Mouse (Mus musculus) hindbrain, embryonic 16.5 days (tissue): Measurements from ENCODE around the gene Cdc42. TPM values are rescaled to one million over a fixed set of nuclear protein-coding genes. Genes with fewer than 3 reads are reported as not detected.

Experiments
- ATAC-seq: fragments of 200-750 bp; cut with Nextera tagmentation; 2 replicates; pipeline ENCODE4 v1.8.0; 2017; ENCODE audit warnings: moderate TSS enrichment, moderate library complexity
- H3K27ac ChIP-seq: fragments of 300-500 bp; sonication (generic); 2 replicates; pipeline ENCODE4 v1.5.1; 2014; ENCODE audit warnings: low read depth, mild to moderate bottlenecking, control low read depth, low read length, moderate library complexity
- H3K27me3 ChIP-seq: fragments of 300-500 bp; sonication (generic); replicated peaks from 2 replicates; pipeline ENCODE4 v1.6.1; 2014; ENCODE audit warnings: low read length; ENCODE audit not compliant: control insufficient read depth, insufficient read depth
- H3K36me3 ChIP-seq: fragments of 300-500 bp; sonication (generic); 2 replicates; pipeline ENCODE4 v1.6.1; 2014; ENCODE audit warnings: mild to moderate bottlenecking, low read length, moderate library complexity, mixed read lengths; ENCODE audit not compliant: control insufficient read depth, insufficient read depth
- H3K4me1 ChIP-seq: fragments of 300-500 bp; sonication (generic); 2 replicates; pipeline ENCODE4 v1.6.1; 2014; ENCODE audit warnings: low read depth, low read length; ENCODE audit not compliant: control insufficient read depth, insufficient read depth
- H3K4me2 ChIP-seq: fragments of 300-500 bp; sonication (generic); 2 replicates; pipeline ENCODE4 v1.6.1; 2014; ENCODE audit warnings: mild to moderate bottlenecking, low read length, control low read depth, moderate library complexity
- H3K4me3 ChIP-seq: fragments of 300-500 bp; sonication (generic); 2 replicates; pipeline ENCODE4 v1.5.1; 2014; ENCODE audit warnings: mild to moderate bottlenecking, low read length, control low read depth, moderate library complexity
- H3K9ac ChIP-seq: fragments of 300-500 bp; sonication (generic); 2 replicates; pipeline ENCODE4 v1.6.1; 2014; ENCODE audit warnings: low read depth, mild to moderate bottlenecking, control low read depth, low read length, moderate library complexity
- H3K9me3 ChIP-seq: fragments of 300-500 bp; sonication (generic); 2 replicates; pipeline ENCODE4 v1.6.1; 2014; ENCODE audit warnings: mild to moderate bottlenecking, low read length, moderate library complexity; ENCODE audit not compliant: control insufficient read depth
- WGBS: fragments of 180-500 bp; shearing (Covaris S2); extraction: QIAGEN DNeasy Blood & Tissue Kit; methylation state at CpG from one replicate; pipeline ENCODE4 v1.1.7; 2014; 5-methylcytosine and 5-hydroxymethylcytosine counted together
- polyA plus RNA-seq: library from polyadenylated mRNA; unstranded; fragments of >200 nt; fragmentation: Nextera tagmentation; extraction: Ambion mirVana; gene quantifications from 2 replicates; pipeline ENCODE4 v1.2.1, GENCODE M21; 2015

Cdc42 gene
- polyA plus RNA-seq, 1 experiment from 2014 or later, result 1,060 TPM

DNA sequence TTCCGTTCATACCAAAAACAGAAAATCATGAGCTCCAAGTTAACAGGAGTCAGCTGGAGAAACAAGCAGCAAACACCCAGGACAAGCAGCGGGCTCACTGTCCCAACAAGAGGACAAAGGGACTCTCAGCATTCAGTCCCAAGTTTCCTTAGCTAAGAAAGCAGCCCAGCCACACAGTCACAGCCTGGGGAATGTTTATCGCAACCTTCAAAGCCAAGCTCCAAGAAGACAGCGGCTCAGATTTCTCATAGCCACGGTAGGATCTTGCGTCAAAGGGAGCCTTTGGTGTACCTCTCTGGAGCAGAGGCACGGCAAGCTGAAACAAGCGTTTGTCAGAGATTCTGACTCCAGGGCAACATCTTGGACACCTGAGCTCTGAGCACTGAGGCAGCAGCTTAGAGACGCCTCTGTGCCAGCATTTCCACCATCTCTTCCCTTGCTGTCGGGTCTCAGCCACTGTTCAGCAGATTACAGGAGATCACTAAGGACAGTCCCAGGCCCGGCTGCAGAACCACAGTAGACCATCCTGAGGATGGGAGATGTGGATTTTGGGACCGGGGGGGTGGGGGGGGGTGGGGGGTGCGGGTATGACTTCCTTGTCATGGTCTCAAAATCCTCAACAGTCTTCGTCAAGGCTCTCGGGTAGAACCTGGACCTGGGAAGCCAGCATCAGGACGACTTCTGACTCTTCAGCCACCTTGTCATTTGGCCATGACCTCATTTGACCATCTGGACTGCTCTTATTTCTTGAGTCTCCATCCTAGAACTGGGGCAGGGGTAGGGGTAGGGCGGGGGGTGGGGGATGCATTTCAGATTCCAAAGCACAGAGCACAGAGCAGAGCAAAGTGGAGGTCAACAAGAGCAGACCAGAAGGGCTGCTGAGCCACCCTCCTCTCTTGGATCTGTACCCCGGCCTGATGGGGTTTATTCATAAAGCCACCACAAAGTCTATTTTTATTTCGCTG is 18.1 kb upstream of the Cdc42 start:
- H3K4me3 ChIP-seq, result no peak overlapping the region
- peaks cover under 1% of the 10 kb centered on the region; the same call in 1 of the 2 replicates for H3K4me1 ChIP-seq
- H3K27me3 ChIP-seq, result no peaks in the 10 kb centered on the region
- no peaks in the 10 kb centered on the region for H3K36me3 ChIP-seq
- ATAC-seq, result no peak
- WGBS, result 59% methylated on average over 19 of the region's 19 CpGs
- H3K4me2 ChIP-seq, result no peak overlapping the region
- H3K9ac ChIP-seq, result no peak overlapping the region
- H3K9me3 ChIP-seq, result no peaks in the 10 kb centered on the region
- H3K27ac ChIP-seq, result no peak overlapping the region

- H3K9ac ChIP-seq, result no peak overlapping the region
- WGBS, result 55% methylated on average over 6 of the region's 6 CpGs
- ATAC-seq, result no peak
- no peak overlapping the region for H3K4me3 ChIP-seq
- no peaks in the 10 kb centered on the region for H3K36me3 ChIP-seq
- no peaks in the 10 kb centered on the region for H3K27me3 ChIP-seq
- peaks cover 7% of the 10 kb centered on the region; the same call in 1 of the 2 replicates for H3K4me1 ChIP-seq
- no peak overlapping the region for H3K27ac ChIP-seq
- H3K9me3 ChIP-seq, result no peaks in the 10 kb centered on the region
- H3K4me2 ChIP-seq, result no peak overlapping the region
Measured at GRCm38 (mm10) chr4:137373711-137374110, 16.2 kb upstream of the Cdc42 start.

DNA sequence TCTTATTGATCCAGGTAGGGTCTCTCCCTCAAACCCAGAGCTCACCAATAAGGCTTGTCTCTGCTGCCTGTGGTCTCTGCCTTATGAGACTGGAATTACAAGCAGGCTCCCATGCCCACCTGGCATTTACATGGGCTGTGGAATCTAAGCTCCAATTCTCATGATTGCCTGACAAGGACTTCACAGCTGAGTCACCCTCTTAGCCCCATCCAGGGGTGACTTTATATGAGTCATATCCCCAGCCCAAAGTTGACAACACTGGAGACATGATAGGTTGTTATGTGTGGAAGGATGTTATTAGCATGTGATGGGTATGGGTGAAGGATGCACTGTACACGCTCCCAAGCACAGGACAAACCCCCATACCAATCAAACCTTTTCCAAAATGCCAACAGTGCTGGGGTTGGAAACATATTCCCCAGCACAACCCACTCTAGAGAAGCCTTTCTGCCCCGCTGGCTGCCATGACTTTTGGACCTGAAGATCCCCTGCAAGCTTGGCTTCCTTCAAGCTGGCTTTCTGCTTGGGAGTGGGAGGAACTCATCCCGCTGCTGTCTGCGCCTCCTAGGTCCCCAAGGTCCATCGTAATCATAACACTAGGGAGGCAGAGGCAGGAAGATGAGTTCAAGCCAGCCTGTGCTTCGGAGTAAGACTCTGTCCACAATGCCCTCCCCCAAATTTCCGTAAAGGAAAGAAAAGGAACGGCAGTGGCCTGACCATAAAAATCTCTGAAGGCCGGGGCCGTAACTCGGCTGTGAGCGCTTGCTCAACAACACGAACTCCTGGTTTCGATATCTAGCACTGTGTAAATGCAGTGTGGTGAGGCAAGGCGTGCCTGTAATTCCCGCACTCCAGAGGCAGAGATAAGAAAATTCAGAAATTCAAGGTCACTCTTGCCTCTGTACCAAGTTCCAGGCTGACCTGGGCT is 14.3 kb upstream of the Cdc42 start:
- no peak for ATAC-seq
- H3K9me3 ChIP-seq, result no peaks in the 10 kb centered on the region
- no peak overlapping the region for H3K27ac ChIP-seq
- no peak overlapping the region for H3K4me2 ChIP-seq
- H3K4me1 ChIP-seq, result peaks cover 7% of the 10 kb centered on the region; the same call in 1 of the 2 replicates
- no peaks in the 10 kb centered on the region for H3K27me3 ChIP-seq
- H3K9ac ChIP-seq, result no peak overlapping the region
- WGBS, result 93% methylated on average over 16 of the region's 16 CpGs
- no peaks in the 10 kb centered on the region for H3K36me3 ChIP-seq
- H3K4me3 ChIP-seq, result no peak overlapping the region

DNA sequence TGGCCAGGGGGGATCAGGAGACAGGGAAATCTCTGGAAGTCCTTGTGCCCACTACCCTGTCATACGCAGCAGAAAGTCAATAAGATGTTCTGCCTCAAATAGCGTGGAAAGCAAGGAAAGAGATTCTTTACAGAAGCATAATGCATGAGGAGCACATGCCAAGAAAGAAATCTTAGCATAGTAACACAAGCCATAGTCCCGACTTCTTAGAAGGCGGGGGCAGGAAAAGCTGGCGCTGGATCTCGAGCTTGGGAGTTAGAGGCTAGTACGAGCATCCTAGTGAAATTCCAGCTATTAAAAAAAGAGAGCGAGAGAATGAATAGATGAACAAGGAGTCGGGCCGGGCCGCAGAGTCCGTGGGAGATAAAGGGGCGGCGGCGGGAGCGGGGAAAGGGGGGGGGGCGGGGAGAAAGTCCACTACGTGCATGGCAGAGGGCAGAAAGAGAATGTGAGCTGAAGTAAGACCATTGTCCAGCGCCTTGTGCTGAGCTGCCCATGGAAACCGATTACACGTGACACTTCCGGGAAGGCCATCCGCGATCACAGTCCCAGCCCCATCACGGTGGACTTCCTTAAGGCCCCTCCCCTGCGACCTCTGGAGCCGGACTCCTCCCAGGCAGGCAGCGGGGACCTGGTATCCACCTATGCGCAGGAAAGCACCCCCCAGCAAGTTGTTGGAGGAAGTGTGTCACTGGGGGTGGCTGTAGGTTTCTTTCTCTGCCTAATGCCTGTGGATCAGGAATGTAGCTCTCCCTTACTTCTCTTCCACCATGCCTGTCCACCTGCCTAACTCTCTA is 12.6 kb upstream of the Cdc42 start:
- ATAC-seq, result peak; percentile 67; the same call in 1 of the 2 replicates
- Histone ChIP-seq H3K9ac (peak overlapping the region; percentile 69), H3K4me2 (peak overlapping the region; percentile 74), H3K36me3 (no peaks in the 10 kb centered on the region), H3K27me3 (no peaks in the 10 kb centered on the region), H3K27ac (peak overlapping the region; percentile 54), H3K9me3 (no peaks in the 10 kb centered on the region), H3K4me1 (peaks cover 7% of the 10 kb centered on the region; the same call in 1 of the 2 replicates), H3K4me3 (peak overlapping the region; percentile 39)
- 5% methylated on average over 28 of the region's 29 CpGs for WGBS

- no peak overlapping the region for H3K27ac ChIP-seq
- no peak for ATAC-seq
- no peak overlapping the region for H3K9ac ChIP-seq
- H3K27me3 ChIP-seq, result no peaks in the 10 kb centered on the region
- no peaks in the 10 kb centered on the region for H3K36me3 ChIP-seq
- WGBS, result 31% methylated on average over 1 of the region's 1 CpGs
- peaks cover 7% of the 10 kb centered on the region; the same call in 1 of the 2 replicates for H3K4me1 ChIP-seq
- no peak overlapping the region for H3K4me2 ChIP-seq
- H3K9me3 ChIP-seq, result no peaks in the 10 kb centered on the region
- no peak overlapping the region for H3K4me3 ChIP-seq
Measured at GRCm38 (mm10) chr4:137368198-137368597, 10.7 kb upstream of the Cdc42 start.

DNA sequence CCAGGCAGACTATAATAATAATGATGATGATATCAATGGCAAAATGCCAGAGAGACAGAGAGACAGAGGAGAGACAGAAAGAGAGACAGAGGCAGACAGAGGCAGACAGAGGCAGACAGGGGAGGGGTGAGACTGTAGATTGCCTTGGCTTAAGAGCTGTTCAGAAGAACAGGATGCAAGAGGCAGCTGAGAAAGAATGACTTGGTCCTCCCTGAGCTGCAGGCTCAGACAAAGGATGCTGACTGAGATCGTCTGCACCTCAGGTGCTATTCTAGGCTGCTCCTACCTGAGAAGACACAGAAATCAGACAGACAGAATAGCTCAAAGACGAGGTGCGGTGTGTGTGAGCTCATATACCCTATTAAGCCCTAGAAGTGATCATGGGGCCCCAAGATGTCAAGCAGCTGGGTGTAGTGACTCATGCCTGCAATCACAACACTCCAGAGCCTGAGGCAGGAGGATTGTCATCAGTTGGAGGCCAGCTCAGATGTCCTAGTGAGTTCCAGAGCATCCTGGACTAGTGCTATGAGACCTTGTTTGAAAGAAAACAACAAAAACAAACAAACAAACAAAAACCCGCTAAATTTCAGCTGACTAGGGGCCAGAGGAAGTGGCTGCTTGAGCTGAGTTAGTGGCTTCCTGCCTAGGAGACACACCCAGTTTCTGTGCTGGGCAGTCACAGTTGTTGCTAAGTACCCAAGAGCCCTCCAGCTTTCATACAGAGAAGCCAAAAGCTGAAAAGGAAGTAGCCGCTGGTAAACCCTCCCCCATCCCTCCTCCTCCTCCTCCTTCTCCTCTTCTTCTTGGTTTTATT is 10.0 kb upstream of the Cdc42 start:
- Histone ChIP-seq H3K27ac (no peak overlapping the region), H3K4me1 (peaks cover 7% of the 10 kb centered on the region; the same call in 1 of the 2 replicates), H3K36me3 (no peaks in the 10 kb centered on the region), H3K4me2 (no peak overlapping the region), H3K9me3 (no peaks in the 10 kb centered on the region), H3K27me3 (no peaks in the 10 kb centered on the region), H3K4me3 (no peak overlapping the region), H3K9ac (no peak overlapping the region)
- ATAC-seq, result no peak
- 48% methylated on average over 5 of the region's 5 CpGs for WGBS

DNA sequence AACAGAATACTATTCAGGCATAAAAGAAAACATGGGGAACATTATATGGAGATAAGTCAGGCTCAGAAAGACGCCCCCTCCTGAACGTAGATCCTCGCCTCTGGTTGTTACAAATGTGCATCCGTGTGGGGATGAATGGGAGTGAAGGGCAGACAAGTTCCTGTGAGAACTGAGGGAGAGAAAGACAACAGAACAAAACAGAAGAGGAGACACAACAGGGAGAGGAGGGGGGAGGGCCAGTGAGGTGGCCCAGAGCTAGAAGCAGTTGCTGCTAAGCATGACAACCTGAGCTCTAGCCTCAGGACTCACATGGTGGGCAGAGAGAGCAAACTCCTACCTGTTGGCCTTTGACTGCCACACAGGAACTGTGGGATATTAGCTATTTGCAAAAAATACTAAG is 8.6 kb upstream of the Cdc42 start:
- Histone ChIP-seq H3K36me3 (no peaks in the 10 kb centered on the region), H3K27me3 (no peaks in the 10 kb centered on the region), H3K9ac (no peak overlapping the region), H3K4me2 (no peak overlapping the region), H3K27ac (no peak overlapping the region), H3K4me1 (peaks cover 7% of the 10 kb centered on the region; the same call in 1 of the 2 replicates), H3K9me3 (no peaks in the 10 kb centered on the region), H3K4me3 (no peak overlapping the region)
- ATAC-seq, result no peak
- 81% methylated on average over 4 of the region's 4 CpGs for WGBS
